Mouse (Mus musculus): ENCODE measurements around the gene Insrr.

Insrr gene

DNA sequence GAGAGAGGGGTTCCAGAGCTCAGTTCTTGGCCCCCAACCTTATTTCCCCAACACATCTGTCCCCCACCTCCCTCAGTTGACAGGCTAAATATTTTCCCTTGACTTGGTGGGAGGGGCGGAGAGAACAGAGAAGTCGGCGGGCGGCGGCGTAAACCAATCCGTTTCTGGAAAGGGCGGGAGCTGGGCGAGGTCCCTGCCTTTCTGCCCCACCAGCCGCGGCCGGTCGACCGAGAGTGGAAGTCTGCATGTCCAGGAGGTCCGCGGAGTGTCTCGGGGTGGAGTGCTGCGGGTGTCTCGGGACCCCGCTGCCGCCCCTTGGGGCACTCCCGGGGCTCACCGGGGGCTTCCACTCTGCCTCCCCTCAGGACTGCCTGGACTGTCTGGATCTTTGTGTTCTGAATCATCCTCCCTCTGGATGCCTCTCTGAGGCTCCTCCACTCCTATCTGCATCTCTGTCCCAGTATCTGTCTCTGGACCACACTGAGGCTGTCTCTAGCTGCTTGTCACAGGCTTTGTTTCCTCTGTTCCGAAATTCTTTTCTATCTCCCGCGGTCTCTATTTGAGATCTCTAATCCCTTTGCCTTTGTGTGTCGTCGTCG is at the start of gene Insrr:
TSS of gene Insrr (plus strand) at position 216 of the 599 bp plus-strand sequence.
- no peak for DNase-seq (ENCODE audit: extremely low read depth, low read depth, low spot score)

DNA sequence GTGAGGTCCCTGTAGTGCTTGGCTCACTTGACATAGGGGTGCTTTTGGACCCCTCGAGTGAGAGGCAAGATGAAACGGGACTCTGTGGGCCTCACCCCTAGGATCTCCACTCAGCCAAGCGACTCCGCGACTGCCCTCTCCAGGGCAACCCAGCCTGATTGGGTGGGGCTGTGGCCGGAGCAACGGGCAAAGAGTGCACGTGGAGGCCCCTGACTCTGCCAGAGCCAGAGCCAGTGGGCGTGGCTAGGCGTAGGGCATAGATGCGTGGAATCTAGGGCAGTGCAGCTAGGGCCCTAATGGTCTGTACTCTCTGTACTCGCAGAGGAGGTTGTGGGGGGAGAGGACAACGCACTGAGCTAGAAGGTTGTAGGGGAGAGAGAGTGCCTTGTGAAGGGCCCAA is 48.3 kb upstream of the Insrr start, which contains the start of gene Lrrc71:
TSS of gene Lrrc71 (minus strand) at position 195 of the 400 bp plus-strand sequence.
- no peak for DNase-seq (ENCODE audit: extremely low read depth, low read depth, low spot score)

DNA sequence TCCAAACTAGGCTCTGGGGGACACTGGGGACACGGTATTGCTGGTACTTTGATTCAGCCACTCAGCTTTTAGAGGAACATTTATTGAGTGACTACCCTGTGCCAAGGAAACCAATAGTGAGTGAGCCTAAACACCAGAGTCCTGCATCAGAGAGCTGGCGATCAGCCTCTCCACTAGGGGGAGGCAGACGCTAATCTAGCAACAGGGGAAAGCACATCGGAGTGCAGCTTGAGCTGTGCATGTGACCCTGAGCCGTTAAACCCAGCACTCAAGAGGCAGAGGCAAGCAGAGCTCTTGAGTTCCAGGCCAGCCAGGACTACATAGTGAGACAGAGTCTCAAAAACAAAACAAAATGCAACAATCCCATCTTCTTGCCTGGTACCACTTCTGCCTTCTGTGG is 47.7 kb upstream of the Insrr start:
- no peak for DNase-seq (ENCODE audit: extremely low read depth, low read depth, low spot score)

DNA sequence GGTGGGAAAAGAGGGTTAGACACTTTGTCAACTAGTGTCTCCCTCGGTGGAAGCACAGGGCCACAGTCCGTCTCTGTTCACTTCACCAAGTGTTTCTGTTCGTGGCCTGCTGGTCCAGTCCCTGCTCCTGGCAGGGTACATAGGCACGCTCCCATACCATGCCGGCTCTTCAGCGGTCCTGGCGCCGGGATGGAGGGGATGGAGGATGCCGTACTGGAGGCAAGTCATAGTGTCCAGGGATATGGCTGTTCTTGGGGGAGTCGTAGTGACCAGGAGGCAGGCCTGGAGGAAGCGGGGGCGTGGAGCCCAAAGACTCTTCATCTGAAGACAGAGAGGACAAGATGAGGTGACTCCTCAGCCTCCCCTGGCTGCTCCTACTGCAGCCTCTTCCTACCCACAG is 46.8 kb upstream of the Insrr start:
- DNase-seq (ENCODE audit: extremely low read depth, low read depth, low spot score): no peak

DNA sequence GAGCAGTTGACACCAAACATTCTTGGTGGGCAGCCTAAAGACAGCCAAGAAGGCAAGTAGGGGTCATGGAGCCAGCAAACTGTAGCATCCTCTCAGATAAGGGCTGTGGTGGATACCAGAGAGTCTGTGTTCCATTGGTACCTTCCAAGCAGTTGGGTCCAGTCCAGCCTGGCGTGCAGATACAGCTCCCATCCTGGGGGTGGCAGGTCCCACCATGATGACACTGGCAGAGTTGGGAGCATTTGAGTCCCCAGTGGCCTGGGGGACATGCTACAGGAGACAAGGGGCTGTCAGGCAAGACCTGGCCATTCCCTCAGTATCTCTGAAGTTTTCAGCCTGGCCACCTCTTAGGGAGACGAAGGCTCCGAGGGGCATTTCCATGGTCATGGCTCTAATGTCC is 44.2 kb upstream of the Insrr start:
- DNase-seq (ENCODE audit: extremely low read depth, low read depth, low spot score): no peak

DNA sequence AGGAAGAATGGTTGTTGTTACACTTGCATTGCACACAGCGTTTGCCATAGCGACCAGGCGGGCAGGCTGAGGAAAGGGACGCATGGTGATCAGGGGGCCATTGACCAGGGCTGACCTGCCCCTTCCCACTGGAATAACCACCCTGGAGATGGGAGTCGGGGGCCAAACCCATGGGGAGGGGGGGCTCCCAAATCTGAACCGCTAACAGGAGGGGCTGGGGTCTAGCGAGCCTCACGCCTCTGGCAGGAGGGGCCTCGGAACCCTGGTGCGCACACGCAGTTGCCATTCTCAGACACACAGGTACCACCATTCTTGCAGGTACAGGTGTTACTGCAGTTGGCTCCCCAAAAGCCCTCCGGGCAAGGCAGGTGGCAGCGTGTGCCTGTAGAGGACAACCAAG is 42.9 kb upstream of the Insrr start:
- no peak for DNase-seq (ENCODE audit: extremely low read depth, low read depth, low spot score)

DNA sequence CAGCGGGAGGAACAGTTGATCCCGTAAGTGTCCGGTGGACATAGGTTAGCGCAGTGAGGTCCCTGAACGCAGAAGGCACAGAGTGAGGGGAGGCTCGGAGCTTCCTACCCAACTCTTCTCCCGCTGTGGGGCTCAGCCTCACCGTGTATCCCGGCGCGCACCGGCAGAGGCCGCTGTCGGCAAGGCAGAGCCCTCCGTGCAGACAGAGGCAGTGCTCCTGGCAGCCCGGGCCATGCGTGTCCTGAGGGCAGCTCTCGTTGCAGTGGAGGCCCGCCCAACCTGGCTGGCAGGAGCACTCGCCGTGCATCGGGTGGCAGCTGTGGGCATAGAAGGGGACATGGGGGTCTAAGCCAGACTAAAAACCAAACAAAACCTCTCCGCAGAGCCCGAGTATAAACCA is 40.8 kb upstream of the Insrr start:
- no peak for DNase-seq (ENCODE audit: extremely low read depth, low read depth, low spot score)

DNA sequence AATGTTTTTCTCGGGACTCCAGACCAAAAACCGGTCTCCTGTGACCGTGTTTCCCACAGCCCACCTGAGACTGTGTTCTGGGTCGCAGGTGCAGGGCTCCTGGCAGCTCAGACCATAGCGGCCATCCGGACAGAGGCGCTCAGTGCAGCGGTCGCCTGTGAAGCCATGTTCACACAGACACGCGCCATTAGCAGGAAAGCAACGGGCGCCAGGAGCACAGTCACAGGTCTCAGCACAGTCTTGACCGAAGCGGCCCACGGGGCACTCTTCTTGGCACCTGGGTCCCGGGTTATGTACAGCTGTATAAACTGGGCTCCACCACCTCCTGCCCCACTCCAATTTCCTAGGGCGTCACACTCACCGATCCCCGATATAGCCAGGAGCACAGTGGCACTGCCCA is 40.3 kb upstream of the Insrr start:
- DNase-seq (ENCODE audit: extremely low read depth, low read depth, low spot score): no peak

DNA sequence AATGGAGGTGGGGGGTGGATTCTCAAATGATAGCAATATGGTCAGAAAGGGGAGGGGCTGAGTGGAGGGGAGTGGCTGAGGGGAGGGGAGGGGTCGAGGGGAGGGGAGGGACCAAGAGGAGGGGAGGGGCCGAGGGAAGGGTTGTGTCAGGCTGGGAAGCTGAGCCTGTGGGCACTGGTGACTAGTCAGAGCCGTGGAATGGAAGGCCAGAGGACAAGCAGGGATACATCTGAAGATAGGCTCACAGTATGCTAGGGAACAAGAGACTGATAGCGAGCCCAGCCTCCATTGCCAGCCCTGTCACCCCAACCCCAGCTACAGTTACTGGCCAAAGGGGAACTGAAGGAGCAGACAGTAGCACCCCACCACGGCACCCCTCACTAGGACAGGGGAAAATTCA is 38.1 kb upstream of the Insrr start:
- no peak for DNase-seq (ENCODE audit: extremely low read depth, low read depth, low spot score)

DNA sequence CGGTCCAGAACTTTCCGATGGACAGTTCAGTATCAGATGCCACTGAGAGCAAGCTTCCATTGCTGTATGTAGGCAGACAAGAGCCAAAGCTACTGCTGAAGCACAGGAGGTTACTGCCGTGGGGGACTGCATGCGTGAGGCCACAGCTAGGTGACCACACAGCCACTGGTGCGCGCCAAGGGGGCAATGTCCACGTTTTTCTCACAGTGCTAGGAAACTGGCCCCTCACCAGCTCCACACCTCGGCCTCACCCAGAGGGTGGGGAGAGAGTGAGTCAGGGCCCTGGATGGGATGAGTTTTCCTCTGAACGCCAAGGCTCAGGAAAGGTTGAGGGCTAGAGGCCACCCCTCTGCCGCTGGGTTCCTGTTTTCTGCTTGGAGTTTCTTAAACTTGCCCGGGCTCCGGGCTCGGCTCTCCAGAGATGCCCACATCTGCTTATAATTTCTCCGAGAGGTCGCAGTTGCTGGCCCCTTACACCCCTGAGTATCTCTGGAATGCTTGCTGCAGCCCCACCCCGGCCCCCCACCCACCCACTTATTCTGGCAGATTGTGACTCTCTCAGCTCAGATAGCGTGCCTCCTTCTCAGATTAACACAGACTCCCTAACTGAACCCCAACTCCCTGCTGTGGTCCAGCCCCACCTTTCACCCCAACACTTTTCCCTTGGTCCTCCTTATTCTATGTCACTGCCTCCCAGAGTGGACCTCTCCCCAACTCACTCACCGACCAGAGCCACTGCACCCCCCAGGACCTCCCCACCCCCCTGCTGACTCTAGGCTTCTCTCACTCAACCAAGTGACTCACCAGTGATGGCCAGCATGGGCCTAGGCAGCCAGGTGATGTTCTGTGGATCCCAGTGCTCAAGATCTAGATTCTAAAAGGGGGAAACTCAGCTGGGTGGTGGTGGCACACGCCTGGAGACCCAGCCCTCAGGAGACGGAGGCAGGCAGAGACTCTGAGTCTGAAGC is 35.1 kb upstream of the Insrr start:
- DNase-seq (ENCODE audit: extremely low read depth, low read depth, low spot score): no peak

DNA sequence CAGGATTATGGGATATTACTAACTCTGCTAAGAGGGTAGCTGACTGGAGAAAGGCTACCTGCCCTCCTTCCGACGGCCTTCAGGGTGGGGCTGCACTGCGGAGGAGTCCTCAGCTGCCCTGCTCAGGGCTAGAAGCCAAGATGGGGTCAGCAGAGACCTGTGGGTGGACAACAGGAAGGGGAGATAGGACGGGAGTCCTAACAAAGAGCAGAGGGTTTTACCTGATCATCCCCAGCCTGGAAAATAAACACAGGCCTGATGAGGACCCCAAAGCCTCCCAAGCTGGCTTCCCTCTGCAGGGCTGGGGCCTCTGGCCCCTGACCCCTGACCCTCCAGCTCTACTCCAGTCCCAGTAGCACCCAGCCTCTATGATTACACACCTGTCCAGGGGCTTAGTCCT is 33.5 kb upstream of the Insrr start:
- no peak for DNase-seq (ENCODE audit: extremely low read depth, low read depth, low spot score)

DNA sequence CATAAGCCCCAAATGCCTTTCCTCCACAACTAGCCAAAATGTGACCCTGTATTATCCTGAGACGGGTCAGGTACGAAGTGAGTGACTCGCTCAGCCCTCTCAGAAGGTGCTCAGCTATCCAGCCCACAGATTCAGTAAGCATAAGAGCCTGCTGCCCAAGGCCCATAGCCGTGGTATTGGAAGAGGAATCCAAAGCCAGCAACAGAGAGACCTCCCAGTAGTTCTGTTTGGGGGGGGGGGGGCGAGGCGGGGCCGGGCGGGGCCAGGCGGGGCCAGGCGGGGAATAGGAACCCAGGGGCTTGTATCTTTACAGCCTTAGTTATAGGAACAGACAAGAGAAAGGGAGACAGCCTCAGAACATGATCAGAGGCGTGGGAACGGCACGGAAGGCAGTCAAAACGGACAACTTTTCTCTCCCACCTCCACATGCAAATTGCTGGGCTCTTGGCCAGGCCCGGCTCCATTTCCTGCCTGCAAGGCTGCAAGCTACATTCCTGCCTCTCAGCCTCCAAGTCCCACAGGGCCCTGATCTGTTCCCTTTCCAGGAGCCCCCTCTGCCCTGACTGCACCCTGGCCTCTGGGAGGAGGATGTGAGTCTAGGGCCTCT is 33.0 kb upstream of the Insrr start:
- no peak for DNase-seq (ENCODE audit: extremely low read depth, low read depth, low spot score)

DNA sequence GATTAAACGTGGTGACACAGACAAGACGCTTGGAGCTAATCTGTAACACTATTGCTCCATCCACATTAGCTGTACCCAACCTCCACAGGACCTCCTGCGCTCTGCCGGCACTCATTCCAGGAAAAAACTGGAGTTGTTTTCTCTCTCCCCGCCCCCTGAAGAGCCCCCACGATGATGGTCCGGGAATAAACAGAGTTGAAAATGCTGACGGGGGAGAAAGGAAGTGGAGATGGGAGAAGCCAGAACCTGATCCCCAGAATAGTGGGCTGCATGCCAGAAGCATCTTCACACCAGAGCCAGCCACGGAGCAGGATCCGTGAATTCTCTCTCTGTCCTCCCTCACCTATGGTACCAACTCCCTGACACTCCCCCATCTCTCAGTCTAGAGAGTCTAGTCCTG is 32.2 kb upstream of the Insrr start:
- DNase-seq (ENCODE audit: extremely low read depth, low read depth, low spot score): no peak

DNA sequence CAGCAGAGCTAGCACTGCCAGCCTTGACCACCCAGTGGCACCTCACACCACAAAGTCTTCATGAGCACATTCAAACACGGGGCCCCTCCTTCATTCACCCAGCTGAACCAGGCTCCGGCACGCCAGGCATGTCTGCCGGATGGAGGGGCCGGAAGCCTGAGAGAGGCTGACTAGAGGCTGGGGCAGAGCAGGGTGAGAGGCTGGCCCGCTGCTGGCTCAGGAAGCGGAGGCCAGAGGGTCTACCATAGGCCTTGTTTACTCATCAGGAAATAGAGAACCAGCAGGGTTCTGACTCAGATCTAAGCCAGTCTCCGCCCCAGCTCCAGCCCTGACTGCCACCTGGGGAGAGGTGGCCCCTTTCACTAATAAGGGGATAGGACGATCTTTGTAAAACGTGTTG is 31.7 kb upstream of the Insrr start:
- no peak for DNase-seq (ENCODE audit: extremely low read depth, low read depth, low spot score)

DNA sequence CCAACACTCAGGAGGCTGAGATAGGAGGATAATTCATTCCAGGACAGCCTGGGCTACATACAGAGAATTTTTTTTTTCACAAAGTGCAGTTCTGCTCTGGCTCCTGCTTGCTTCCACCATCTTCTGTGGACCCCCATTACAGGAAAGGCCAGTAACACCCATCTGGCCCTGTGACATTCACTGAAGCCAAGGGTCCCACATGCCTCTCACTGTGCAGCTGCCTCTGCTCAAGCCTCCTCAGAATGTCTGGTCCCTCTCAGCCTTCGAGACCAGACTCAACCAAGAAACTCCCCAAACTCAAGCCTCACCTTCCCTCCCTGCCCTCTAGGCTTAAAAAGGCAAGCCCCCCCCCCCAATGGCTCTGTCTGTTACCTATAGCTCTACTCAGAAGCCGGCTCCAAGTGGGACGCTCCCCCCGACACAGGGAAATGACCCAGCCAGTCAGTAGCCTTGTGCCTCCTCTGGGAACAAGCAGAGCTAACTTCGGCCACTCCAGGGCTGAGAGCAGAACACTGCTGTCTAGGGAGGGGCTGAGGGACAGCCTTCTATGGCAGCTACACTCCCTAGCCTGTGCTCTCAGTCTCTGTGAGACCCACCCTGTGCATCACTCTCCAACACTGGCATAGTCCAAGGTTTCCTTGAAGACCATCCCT is 31.0 kb upstream of the Insrr start:
- no peak for DNase-seq (ENCODE audit: extremely low read depth, low read depth, low spot score)

DNA sequence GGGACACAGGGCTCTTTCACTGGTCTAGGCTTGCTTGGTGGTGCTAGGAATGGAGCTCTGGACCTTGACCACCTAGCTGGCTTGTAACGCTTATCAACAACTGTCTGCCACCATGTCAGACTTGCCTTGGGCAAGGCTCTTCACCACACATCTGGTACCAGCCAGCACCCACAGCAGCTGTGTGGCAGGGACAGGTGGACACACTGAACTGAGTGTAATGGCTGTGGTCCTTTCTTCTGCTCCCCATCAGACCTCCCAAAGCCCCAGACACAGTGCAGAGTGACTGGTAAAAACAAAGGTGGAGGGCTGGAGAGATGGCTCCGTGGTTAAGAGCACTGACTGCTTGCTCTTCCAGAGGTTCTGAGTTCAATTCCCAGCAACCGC is 30.5 kb upstream of the Insrr start:
- no peak for DNase-seq (ENCODE audit: extremely low read depth, low read depth, low spot score)

DNA sequence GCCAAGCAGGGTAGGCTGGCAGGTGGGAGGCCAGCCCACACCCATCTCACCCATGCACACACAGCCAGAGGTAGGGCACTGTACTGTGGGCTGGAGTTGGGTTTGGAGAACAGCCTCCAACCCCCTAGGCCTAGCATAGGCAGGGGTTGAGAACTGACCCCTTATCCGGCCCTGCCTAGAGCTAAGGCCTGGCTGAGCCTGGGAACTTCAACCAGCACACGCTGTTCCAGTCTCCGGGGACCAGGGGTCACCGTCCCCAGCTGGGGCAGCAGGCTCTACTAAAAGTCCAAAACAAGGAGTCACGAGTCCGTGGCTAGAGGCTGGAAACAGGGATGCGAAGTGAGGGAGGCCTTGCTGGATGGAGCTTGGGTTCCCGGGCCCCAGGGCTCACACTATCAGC is 29.0 kb upstream of the Insrr start:
- no peak for DNase-seq (ENCODE audit: extremely low read depth, low read depth, low spot score)

DNA sequence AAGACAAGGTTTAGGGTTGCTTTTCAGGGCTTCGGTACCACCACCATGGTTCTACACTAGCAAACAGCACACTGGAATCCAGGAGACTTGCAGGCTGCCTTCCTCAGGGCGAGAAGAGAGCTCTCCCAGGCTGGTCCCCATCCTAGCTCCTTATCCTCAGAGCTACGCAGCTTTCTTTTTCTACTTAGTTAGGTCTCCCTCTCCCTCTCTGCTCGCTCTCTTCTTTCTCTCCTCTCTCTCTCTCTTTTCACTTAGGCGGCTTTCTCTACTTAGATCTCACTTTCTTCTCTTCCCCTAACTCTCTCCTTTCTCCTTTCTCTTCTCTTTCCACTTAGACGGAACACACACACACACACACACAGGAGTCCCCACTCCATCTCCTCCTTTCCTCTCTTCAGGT is 28.3 kb upstream of the Insrr start:
- no peak for DNase-seq (ENCODE audit: extremely low read depth, low read depth, low spot score)

DNA sequence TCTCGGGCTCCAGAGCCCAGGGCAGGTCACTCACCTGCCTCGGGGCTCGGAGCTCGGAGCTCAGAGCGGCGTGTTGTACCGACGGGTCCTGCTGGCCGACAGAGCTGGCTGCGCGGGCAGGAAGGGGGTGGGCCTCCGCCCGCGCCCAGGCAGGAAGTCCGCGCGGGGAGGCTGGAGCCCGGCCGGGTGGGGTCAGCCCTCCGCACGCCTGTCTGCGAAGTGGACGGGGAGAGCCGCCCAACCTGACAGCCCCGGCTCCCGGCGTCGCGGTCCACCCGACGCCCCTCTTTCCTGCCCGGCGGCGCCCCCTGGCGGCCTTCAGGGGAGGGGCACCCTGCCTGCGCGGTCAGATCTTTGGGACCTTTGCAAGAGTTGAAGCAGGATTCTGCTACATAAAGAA is 27.9 kb upstream of the Insrr start:
- DNase-seq (ENCODE audit: extremely low read depth, low read depth, low spot score): no peak

DNA sequence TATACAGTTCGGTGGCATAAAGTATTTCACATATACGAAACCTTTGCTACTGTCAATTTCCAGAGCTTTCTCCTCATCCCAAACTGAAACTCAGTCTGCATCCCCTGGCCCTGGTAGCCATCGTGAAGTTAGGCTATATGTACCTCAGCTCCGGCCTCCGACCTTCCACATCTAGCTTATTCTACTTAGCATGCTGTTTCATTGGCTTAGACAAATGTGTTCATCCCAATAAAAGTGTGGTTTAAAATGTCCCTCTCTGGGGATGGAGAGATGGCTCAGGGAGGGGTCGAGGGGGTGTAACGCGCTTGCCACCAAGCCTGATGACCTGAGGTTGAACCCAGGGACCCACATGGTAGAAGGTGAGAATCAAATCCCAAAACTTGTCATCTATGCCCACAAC is 27.2 kb upstream of the Insrr start:
- DNase-seq (ENCODE audit: extremely low read depth, low read depth, low spot score): no peak

DNA sequence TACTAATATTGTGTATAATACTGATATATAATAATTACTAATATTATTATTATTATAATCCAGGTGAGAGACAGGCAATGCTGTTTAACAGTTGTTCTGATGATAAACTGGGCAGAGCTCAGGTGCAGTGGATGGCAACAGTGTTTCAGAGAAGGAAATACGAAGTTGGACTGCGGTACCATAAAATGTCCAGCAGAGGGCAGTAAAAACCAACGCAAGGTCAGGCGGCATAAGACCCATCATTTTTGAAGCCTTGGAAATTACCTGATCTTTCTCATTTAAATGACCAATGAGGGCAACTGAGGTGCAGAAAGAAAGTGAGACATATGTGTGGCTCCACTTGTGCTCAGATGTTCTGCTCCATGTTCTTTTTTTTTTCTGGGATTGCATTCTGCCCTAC is 26.5 kb upstream of the Insrr start:
- DNase-seq (ENCODE audit: extremely low read depth, low read depth, low spot score): no peak

DNA sequence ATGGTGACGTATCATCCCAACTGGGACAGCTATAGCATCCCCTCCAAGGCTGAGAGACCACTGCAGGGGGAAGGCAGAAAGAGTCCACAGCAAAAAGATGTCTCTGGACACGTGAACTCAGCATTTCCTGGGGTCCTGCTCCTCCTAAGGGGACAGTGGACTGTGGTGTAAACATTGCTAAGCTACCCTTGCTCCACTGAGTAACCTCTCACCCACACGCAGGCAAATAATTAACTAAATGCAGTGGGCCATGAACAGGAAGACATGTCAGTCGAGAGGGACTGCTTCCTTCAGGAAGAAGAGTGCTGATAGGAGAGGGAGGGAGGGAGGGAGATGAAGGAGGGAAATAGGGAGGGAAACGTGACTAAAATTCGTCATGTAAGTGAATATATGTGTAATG is 25.7 kb upstream of the Insrr start:
- DNase-seq (ENCODE audit: extremely low read depth, low read depth, low spot score): no peak

Measured in fat pad, adult 2 months (tissue).